In the genomic region with DNA sequence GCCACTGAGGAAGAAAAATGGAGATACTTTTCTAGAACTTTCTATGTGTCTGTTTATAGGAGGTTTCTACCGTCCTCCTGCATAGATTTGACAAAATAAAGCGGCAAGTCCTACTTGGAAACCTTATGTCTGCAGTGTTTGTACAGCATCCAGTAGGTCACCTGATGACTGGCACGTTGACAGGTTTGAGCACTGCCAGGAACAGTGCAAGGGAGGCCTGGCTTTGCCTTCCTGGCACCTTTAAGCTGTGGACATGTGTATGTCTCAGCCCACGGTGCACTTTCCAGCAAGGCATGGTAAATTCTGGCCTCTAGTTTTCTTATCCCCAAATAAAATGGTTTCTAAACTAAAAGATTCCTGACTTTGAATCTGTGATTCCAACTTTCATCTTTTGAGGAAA, we compare ENCODE assay signal across 19 mouse cellular contexts.
DNase-seq lines count a peak whose midpoint lies in the region; ATAC-seq lines count a peak whose summit lies in the region.
"Had no signal": no experiment of that assay in that cellular context is flagged by ENCODE, and none has a peak within 500 bp of the region (broad histone marks: within the 10 kb centered on the region; RNA-seq: fewer than 3 reads in every experiment).

No protein-coding gene starts in this region.

- peaks cover 15% of the 10 kb centered on the region for H3K4me1 ChIP-seq in heart, embryonic 12.5 days (replicated peaks)
- H3K4me1 ChIP-seq: megakaryocyte, embryonic 14.5 days had no signal

- no peak overlapping the region for H3K27ac ChIP-seq in heart, embryonic 12.5 days (ENCODE audit: poor library complexity, severe bottlenecking)
- H3K27ac ChIP-seq: hindbrain, postnatal 0 days had no signal

- ATAC-seq in heart, embryonic 12.5 days (ENCODE audit: insufficient number of reproducible peaks, low FRiP score) = 0 out of 2 replicates have a peak, but pooled peaks have one; percentile 45
- ATAC-seq: hindbrain, postnatal 0 days; liver, postnatal 0 days; midbrain, embryonic 16.5 days had no signal

- no peaks in the 10 kb centered on the region for H3K9me3 ChIP-seq in heart, embryonic 12.5 days (replicated peaks)
- H3K9me3 ChIP-seq: megakaryocyte, embryonic 14.5 days had no signal

- intact Hi-C loops in heart, postnatal 25 days (cut with DNase I) = no loop called here
- intact Hi-C loops in heart, postnatal 36 days (cut with DNase I) = no loop called here

- peaks cover 37% of the 10 kb centered on the region for H3K36me3 ChIP-seq in heart, embryonic 12.5 days

- peak; percentile 93 for DNase-seq in heart, adult 11 months
- DNase-seq in heart, postnatal 25 days (ENCODE audit: low spot score) = no peak
- DNase-seq in cerebellum, adult 9-11 months = peak; percentile 40
- DNase-seq in heart, postnatal 36 days = peak; percentile 40
- no peak for DNase-seq in embryo, embryonic 9.5 days (ENCODE audit: extremely low spot score)
- DNase-seq in urinary bladder, postnatal 10 days (ENCODE audit: low spot score) = no peak
- no peak for DNase-seq in gastrocnemius, adult 8-10 months (ENCODE audit: low spot score in 2 of 2)
- DNase-seq: adrenal gland, postnatal 14 days; embryo, embryonic 11 days; kidney, adult 11 months; kidney, postnatal 25 days; liver, postnatal 0 days; lung, postnatal 14 days; retina, postnatal 1 day; thymus, postnatal 4 days had no signal

- no peak overlapping the region for H3K4me2 ChIP-seq in heart, embryonic 12.5 days

- H3K27me3 ChIP-seq in heart, embryonic 12.5 days (replicated peaks) = no peaks in the 10 kb centered on the region
- H3K27me3 ChIP-seq: megakaryocyte, embryonic 14.5 days had no signal

- no peak overlapping the region for H3K4me3 ChIP-seq in heart, embryonic 12.5 days
- H3K4me3 ChIP-seq: megakaryocyte, embryonic 14.5 days had no signal

- 53% methylated on average over 4 of the region's 4 CpGs for WGBS in heart, embryonic 12.5 days

- H3K9ac ChIP-seq in heart, embryonic 12.5 days = no peak overlapping the region
- H3K9ac ChIP-seq: liver, postnatal 0 days had no signal

Comparison
In these comparisons a context has a peak if more than half of its experiments do, and no peak if none do; other contexts are left out.
1. DNase-seq: peak in heart, adult 11 months (single experiment), cerebellum, adult 9-11 months (single experiment) and heart, postnatal 36 days (2 of 2); none in heart, postnatal 25 days (single experiment), embryo, embryonic 9.5 days (single experiment), urinary bladder, postnatal 10 days (single experiment) and gastrocnemius, adult 8-10 months (0 of 2).